Mouse (Mus musculus) C2C12 (cell line): ENCODE results near the gene Prrc2b. TPM values are rescaled to one million over a fixed set of nuclear protein-coding genes. Genes with fewer than 3 reads are reported as not detected.

ENCODE experiments used
- H3K27me3 ChIP-seq: one replicate; pipeline ENCODE4 v1.6.1; 2011; ENCODE audit not compliant: control insufficient read depth, insufficient read depth, insufficient read length
- H3K36me3 ChIP-seq: one replicate; pipeline ENCODE4 v1.6.1; 2011; ENCODE audit not compliant: control insufficient read depth, insufficient read depth
- H3K4me3 ChIP-seq: one replicate; pipeline ENCODE4 v1.5.1; 2011; ENCODE audit warnings: mild to moderate bottlenecking, control low read depth; ENCODE audit not compliant: poor library complexity, insufficient read depth, severe bottlenecking
- H3K79me2 ChIP-seq: one replicate; pipeline ENCODE4 v1.6.1; 2011; ENCODE audit not compliant: control insufficient read depth, insufficient read depth
- H3K79me3 ChIP-seq: one replicate; pipeline ENCODE4 v1.6.1; 2011; ENCODE audit warnings: low read depth, control low read depth
- H3ac ChIP-seq: one replicate; pipeline ENCODE3; 2011; ENCODE audit warnings: low read depth; ENCODE audit not compliant: control insufficient read depth, insufficient read length
- CEBPB ChIP-seq: IDR thresholded peaks from one replicate; pipeline ENCODE4 v1.6.1; 2011; ENCODE audit warnings: low read depth, mild to moderate bottlenecking, control low read depth, moderate library complexity
- CTCF ChIP-seq: IDR thresholded peaks from one replicate; pipeline ENCODE4 v1.5.1; 2011; ENCODE audit not compliant: control insufficient read depth, insufficient read depth, insufficient read length
- FOSL1 ChIP-seq: IDR thresholded peaks from one replicate; pipeline ENCODE4 v1.8.0; 2011; ENCODE audit warnings: mild to moderate bottlenecking, low read length; ENCODE audit not compliant: poor library complexity, insufficient read depth, severe bottlenecking
- MAX ChIP-seq: IDR thresholded peaks from one replicate; pipeline ENCODE4 v1.6.1; 2011; ENCODE audit warnings: mild to moderate bottlenecking, control low read depth
- MYOD1 ChIP-seq: IDR thresholded peaks from one replicate; pipeline ENCODE4 v1.6.1; 2011; ENCODE audit warnings: low read depth; ENCODE audit not compliant: control insufficient read depth, insufficient read length
- MYOG ChIP-seq: IDR thresholded peaks from one replicate; pipeline ENCODE4 v1.6.1; 2011; ENCODE audit not compliant: control insufficient read depth, insufficient read length; ENCODE audit errors: extremely low read depth
- USF1 ChIP-seq: IDR thresholded peaks from one replicate; pipeline ENCODE4 v1.6.1; 2011; ENCODE audit warnings: low read depth, mild to moderate bottlenecking, control low read depth, moderate library complexity
- polyA plus RNA-seq: library from polyadenylated mRNA; unstranded; fragments of >200 nt; fragmentation: generic; extraction: Trizol; gene quantifications from one replicate; pipeline ENCODE4 v1.2.1, GENCODE M21; 2012; ENCODE audit warnings: missing spikeins

The Prrc2b gene
- polyA plus RNA-seq, 1 experiment = 45.0 TPM

DNA sequence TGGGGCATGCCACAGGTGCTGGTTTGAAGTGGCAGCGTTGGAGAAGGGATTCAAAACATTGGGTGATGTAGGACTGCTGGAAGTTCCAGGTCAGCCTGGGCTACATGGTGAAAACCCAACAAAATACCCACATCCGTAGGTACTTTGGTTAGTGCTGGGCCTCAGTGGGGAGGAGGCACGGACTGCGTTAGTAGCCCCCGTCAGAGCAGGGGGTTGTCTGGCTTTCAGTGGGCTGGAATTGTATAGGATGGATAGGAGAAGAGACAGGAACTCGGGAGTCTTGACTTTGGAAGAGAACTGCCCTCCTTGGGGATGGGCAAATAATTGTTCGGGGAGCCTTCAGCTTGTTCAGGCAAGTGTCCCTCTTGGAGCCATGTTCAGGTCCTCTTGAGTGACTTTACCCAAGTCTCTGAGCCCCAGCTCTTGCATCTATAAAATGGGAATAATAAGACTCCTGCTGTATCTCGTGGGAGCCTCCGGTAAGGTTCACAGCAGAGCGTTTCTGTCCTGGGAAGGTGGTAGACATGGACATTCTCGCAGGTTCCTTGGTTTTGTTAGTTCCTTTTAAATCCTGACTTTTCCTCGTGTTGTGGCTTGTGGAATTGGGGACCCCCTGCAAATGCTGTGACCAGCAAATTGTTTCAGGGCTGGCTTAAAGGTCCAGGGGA lies 1.6 kb downstream of the Prrc2b start:
- H3K36me3 ChIP-seq = peaks cover 14% of the 10 kb centered on the region
- H3K79me3 ChIP-seq = peaks cover 62% of the 10 kb centered on the region
- peaks cover 65% of the 10 kb centered on the region for H3K79me2 ChIP-seq
- TF ChIP-seq USF1 (no peak), MAX (no peak), FOSL1 (no peak), MYOG (no peak), CEBPB (no peak), CTCF (no peak)
- H3K4me3 ChIP-seq = peak overlapping the region; percentile 68
- peak overlapping the region; percentile 100 for H3ac ChIP-seq
- H3K27me3 ChIP-seq = no peaks in the 10 kb centered on the region

DNA sequence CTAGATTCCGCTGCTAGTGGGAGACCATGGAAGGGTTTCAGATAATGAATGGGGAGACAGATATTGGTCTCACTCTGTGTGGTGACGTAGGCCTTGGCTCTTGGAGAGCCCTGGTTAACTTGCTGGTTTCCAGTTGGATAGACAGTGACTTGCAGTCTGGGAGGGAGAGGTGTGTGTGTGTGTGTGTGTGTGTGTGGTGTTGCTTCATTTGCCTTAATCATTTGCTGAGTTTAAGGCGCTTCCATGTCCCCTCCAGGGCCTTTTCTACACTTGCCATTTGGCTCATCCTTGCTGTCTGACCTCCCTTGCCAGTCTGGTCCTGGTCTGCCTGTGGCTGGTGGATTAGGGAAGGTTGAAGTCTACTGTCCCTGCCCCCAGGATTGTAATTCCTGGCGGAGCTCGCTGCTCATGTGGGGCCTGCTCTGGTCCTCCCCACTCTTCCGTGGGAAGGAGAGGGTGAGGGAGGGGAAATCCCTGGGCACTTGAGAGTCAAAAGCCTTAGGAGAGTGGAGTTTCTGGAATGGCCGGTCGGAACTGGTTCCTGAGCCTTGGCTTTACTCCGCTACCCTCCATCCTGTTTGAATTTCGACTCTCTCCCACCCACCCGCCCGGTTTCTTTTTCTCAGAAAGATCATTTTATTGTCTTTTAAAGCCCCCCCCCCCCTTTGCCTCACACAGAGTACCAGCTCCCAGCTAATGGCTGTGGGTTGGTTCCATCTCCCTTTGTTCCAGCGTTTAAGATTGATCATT lies 2.3 kb downstream of the Prrc2b start:
- H3K4me3 ChIP-seq = peak overlapping the region; percentile 68
- TF ChIP-seq CTCF (no peak), MYOD1 (no peak), FOSL1 (no peak), MYOG (no peak), USF1 (no peak), MAX (no peak), CEBPB (no peak)
- H3K79me3 ChIP-seq = peaks cover 69% of the 10 kb centered on the region
- H3K27me3 ChIP-seq = no peaks in the 10 kb centered on the region
- peak overlapping the region; percentile 35 for H3ac ChIP-seq
- H3K79me2 ChIP-seq = peaks cover 72% of the 10 kb centered on the region
- H3K36me3 ChIP-seq = peaks cover 14% of the 10 kb centered on the region

DNA sequence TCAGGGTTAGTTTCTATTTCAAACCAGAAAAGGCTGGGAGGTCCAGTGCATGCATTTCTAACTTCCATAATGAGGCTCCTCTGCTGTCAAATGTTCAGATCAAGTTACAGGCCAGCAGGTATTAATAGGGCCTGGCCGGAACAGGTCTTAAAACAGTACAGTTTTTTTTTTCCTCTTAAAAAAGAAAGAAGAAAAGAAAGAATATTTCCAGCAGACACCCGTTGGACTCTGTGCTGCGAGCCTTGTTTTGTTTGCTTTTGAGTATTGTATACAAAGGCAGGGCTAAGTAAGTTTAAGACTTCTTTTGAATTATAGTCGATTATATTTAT lies 2.9 kb downstream of the Prrc2b start:
- H3K27me3 ChIP-seq = no peaks in the 10 kb centered on the region
- H3K79me2 ChIP-seq = peaks cover 77% of the 10 kb centered on the region
- no peak for TF ChIP-seq USF1
- no peak for TF ChIP-seq MYOD1
- TF ChIP-seq MAX = no peak
- no peak for TF ChIP-seq CTCF
- no peak overlapping the region for H3K4me3 ChIP-seq
- H3K79me3 ChIP-seq = peaks cover 74% of the 10 kb centered on the region
- peaks cover 18% of the 10 kb centered on the region for H3K36me3 ChIP-seq
- no peak overlapping the region for H3ac ChIP-seq

DNA sequence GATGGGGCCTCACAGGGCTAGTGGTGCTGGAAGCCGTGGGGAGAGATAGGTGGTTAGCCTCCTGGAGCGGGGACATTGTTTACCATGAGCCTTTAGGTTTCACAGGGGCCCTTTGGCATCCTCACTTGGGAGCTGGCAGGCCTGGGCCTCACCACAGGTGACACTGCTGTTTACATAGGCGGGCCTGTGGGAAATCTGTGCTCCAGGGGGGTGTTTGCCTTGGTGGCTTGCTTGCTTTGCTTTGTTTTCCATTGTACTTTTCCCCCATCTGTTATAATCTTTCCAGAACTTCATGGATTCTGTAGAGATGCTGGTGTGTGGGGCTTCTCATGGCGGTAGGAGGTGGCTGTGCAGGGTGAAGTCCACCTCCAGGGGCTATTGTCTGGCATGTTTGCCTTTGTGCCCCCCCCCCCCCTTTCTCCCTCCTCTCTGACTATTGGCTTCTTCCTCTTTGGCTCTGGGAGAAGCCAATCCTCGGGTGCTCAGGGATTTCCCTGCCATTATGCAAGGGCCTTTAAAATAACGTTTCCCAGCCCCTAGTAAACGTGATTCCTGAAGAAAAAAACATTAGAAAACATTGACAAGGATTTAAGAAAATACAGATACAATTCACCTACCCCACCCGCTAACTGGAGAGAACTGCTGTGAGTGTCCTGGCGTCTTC lies 3.6 kb downstream of the Prrc2b start:
- Histone ChIP-seq H3K79me3 (peaks cover 81% of the 10 kb centered on the region), H3K27me3 (no peaks in the 10 kb centered on the region), H3ac (no peak overlapping the region), H3K4me3 (no peak overlapping the region), H3K36me3 (peaks cover 18% of the 10 kb centered on the region), H3K79me2 (peaks cover 85% of the 10 kb centered on the region)
- TF ChIP-seq MYOG (no peak), MAX (no peak), CTCF (no peak), FOSL1 (no peak), CEBPB (no peak), MYOD1 (no peak), USF1 (no peak)

DNA sequence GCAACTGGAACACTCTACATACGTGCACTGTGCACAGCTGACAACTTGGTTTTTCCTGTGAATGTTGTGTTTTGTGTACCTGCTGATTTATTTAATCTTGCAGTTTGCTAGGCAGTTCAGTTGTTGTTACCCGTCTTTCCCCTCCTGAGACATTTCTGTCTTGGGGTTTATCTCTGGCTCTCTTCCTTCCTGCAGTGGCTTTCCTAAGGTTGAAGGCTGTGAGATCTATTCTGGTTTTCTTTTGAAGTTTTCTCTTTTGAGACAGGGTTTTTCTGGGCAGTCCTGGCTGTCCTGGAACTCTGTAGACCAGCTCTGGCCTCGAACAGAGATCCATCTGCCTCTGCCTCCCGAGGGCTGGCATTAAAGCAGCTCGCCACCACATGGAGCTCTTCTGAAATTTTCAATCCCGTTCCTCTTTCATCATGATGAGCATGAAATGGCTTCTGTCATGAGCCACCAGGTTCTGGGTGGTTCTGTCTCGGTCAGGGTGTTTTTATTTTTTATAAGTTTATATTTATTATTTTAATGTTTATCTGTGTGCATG lies 4.2 kb downstream of the Prrc2b start:
- no peak for TF ChIP-seq MYOG
- TF ChIP-seq CTCF = no peak
- no peak for TF ChIP-seq CEBPB
- TF ChIP-seq MYOD1 = no peak
- TF ChIP-seq FOSL1 = no peak
- TF ChIP-seq USF1 = no peak
- TF ChIP-seq MAX = no peak

More for the DNA sequence above, 4.2 kb downstream of the Prrc2b start:
- H3K27me3 ChIP-seq = no peaks in the 10 kb centered on the region
- peaks cover 91% of the 10 kb centered on the region for H3K79me2 ChIP-seq
- peaks cover 87% of the 10 kb centered on the region for H3K79me3 ChIP-seq
- H3K36me3 ChIP-seq = peaks cover 18% of the 10 kb centered on the region
- no peak overlapping the region for H3K4me3 ChIP-seq
- H3ac ChIP-seq = no peak overlapping the region
